ENCODE assay signal across 27 mouse cellular contexts in genomic region chr7:92920857-92921172, GRCm38 (mm10).
"Had no signal": no experiment of that assay in that cellular context is flagged by ENCODE, and none has a peak within 500 bp of the region (broad histone marks: within the 10 kb centered on the region; RNA-seq: fewer than 3 reads in every experiment).

No protein-coding gene starts in this region.

- DNase-seq: gastrocnemius, postnatal 14 days; gastrocnemius, postnatal 36 days; heart, adult 18-20 months; heart, postnatal 10 days; heart, postnatal 4 days; kidney, adult 18-20 months; kidney, adult 8-10 months; kidney, postnatal 10 days; kidney, postnatal 25 days; kidney, postnatal 4 days; liver; liver, embryonic 13.5 days had no signal

- H3K9ac ChIP-seq: heart, embryonic 12.5 days; hindbrain, embryonic 12.5 days; hindbrain, embryonic 14.5 days; intestine, embryonic 15.5 days; limb, embryonic 12.5 days; liver, embryonic 13.5 days; liver, embryonic 15.5 days had no signal

- H3K27me3 ChIP-seq: heart, embryonic 12.5 days; hindbrain, embryonic 12.5 days; intestine, embryonic 15.5 days; limb, embryonic 12.5 days; liver, embryonic 13.5 days; liver, embryonic 15.5 days had no signal

- ATAC-seq: hindbrain, embryonic 16.5 days; inflammation-experienced regulatory T-cells, adult 6 months; intestine, embryonic 15.5 days; intestine, postnatal 0 days had no signal

- H3K4me1 ChIP-seq: heart, embryonic 10.5 days; heart, embryonic 12.5 days; hindbrain, embryonic 10.5 days; hindbrain, embryonic 12.5 days; intestine, embryonic 15.5 days; limb, embryonic 10.5 days; limb, embryonic 12.5 days; liver, embryonic 13.5 days; liver, embryonic 15.5 days had no signal

- H3K27ac ChIP-seq: heart, embryonic 10.5 days; hindbrain, embryonic 10.5 days; hindbrain, embryonic 12.5 days; hindbrain, embryonic 14.5 days; intestine, embryonic 15.5 days; layer of hippocampus, adult 2 months; left cerebral cortex, adult 2 months; limb, embryonic 10.5 days; limb, embryonic 12.5 days; liver, embryonic 13.5 days; liver, embryonic 15.5 days had no signal

- H3K36me3 ChIP-seq: heart, embryonic 12.5 days; hindbrain, embryonic 12.5 days; intestine, embryonic 15.5 days had no signal

- H3K4me3 ChIP-seq: heart, embryonic 10.5 days; heart, embryonic 12.5 days; hindbrain, embryonic 10.5 days; hindbrain, embryonic 12.5 days; intestine, embryonic 15.5 days; layer of hippocampus, adult 2 months; left cerebral cortex, adult 2 months; limb, embryonic 10.5 days; limb, embryonic 12.5 days; liver, embryonic 13.5 days; liver, embryonic 15.5 days had no signal

- H3K4me2 ChIP-seq: heart, embryonic 12.5 days; hindbrain, embryonic 12.5 days; hindbrain, embryonic 14.5 days; intestine, embryonic 15.5 days; limb, embryonic 12.5 days; liver, embryonic 11.5 days; liver, embryonic 13.5 days; liver, embryonic 15.5 days had no signal

- H3K9me3 ChIP-seq: heart, embryonic 10.5 days; heart, embryonic 12.5 days; hindbrain, embryonic 10.5 days; hindbrain, embryonic 12.5 days; intestine, embryonic 15.5 days; limb, embryonic 10.5 days; limb, embryonic 12.5 days; liver, embryonic 13.5 days; liver, embryonic 15.5 days had no signal
